Mouse (Mus musculus): ENCODE data around the gene Sh2b3.

Gene Sh2b3

DNA sequence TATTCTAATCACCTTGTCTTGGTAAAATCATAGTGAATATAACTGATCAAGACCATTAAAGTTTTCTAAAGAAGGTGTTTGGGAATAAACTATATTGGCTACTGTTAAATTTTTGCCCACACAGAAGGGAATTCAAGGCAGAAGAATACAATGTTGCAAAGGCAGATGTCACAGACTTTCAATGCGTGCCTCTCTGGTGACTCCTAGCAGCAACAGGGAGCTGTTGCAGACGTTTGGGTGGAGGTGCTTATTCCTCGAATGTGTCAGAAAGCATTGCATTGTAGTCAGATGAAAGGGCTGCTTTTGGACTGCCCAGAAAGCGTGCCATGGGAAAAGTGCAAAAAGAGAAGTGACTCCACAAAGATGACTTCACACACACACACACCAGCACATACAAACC lies 55.0 kb downstream of the Sh2b3 start:
- DNase-seq = no peak

DNA sequence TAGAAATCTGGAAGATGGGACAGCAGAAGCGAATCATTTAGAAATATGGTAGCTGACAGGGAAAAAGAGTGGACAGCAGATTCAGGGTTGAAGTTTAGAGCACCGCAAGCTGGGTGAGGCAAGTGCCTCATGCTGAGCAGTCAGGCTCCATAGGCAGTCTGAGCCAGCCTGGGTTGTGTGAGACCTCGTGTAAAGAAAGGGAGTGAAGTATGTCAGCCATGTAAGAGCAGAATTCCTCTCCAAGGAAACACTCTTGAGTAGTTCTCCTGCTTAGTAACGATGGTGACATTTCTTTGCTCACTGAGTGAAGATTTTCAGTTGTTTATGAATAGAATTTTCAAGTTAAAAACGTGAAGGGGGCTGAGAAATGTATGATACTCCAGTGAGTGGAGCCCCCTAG lies 57.3 kb downstream of the Sh2b3 start:
- DNase-seq = peak; percentile 6

DNA sequence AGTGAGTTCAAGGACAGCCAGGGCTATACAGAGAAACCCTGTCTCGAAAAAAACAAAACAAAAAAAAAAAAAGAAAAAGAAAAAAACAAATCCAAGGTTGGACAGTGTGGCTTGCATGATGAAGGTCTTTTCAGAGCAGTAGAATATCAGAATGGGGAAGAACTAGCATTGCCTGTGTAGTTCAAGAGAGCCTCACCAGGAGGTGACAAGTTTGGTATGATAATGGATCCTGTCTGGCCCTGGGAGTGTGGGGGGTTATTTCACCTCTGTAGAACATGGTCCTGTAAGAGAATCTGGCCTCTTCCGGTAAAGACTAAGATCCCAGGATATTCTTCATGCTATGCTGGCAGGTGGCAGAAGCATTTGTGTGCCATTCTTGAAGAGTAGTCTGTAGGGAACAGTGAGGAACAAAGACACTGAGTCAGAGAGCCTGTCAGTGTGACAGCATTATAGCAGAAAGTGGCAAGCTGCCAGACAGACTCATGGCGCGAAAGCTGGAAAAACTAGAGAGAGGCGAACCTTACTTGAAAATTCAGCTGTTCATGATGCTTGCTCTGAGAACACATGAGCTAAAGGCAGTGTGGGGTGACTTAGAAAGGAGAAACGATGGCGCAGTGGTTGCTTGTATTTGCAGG lies 58.8 kb downstream of the Sh2b3 start:
- no peak for DNase-seq

DNA sequence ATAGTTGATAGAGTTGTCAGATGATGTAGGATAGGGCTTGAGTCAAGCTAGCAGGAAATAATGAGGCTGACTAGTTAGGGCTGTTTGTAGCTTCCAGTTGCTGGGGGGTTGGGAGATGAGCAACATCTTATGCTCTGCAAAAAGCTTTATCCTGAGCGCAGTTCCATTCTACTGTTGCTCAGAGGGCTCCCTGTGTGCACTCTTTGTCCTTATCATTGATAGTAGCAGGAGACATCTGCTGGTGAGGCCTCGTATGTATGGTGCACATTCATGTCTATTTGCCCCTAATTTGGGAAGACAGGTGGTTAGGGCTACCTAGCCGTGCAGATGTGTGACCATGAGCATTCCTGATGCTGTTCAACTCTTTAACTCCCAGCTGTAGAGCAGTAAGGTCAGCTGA lies 65.8 kb downstream of the Sh2b3 start:
- DNase-seq = no peak

DNA sequence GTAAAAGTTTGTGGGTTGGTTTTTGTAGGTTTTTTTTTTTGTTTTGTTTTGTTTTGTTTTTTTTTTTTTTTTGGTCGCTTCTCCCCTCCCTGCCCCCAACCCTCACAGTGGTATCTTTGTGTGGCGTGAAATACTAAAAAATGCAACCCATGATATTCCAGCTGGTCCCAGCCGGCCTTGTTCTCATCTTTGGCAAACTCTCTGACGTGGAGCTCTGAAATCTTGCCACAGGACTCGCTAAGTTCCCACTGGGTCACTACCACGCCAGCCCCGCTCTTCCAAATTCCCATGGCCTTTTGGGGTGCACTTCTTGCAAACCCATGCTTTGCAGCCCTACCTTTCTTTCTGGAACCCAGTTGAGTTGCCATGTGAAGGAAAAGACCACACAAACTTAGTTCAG lies 67.6 kb downstream of the Sh2b3 start:
- peak; percentile 65 for DNase-seq

DNA sequence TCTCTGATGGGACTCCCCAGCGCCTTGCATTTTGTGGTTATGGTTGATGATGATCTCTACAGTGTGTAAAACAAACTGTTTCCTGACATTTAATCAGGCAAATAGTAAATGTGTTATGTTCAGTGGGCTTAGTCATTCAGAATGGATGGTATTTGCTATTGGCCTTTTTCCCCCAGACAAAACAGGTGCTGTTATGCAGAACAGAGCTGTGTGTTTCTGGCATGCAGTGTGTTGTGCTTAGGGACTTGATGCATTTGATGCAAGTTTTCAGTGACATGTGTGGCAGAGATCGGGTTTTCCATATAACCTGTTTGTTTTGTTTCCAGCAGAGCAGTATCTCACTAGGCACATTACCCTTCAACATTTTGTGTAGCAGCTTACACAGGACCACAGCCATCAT lies 69.9 kb downstream of the Sh2b3 start:
- no peak for DNase-seq

DNA sequence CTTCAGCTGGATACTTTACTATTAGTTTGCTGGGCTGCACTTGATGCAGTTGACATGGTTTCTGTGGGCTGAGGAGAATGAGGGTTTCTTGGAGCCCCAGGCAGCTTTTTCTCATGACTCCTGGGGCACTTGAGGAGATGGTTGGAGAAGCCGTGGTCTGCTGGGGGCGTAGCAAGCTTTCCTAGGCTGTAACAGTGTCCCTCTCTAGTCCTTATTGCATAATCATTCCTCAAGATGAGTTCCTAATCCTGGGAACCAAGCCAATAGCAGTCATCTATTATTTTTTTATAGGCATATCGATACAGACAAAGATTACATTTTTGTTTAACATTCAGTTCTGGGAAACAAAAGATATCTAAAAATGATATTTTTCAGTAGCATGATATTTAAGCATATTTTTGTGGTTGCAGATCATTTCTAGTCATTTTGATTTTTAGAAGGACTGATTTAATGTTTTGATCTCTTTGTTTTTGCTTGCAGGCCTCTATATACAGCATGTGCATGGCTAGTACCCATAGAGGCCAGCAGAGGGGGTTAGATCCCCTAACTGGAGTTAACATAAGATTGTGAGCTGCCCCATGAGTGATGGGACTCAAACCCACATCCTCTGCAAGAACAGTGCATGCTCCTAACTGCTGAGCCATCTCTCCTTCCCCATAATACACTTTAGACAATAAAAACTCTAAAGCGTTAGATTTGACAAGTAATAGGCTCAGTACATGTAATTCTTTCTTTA lies 71.2 kb downstream of the Sh2b3 start:
- DNase-seq = peak; percentile 5

Data from lung, postnatal 10 days (tissue).